Mouse (Mus musculus): Measurements from ENCODE around the gene Pcca. TPM values are rescaled to one million over a fixed set of nuclear protein-coding genes. Genes with fewer than 3 reads are reported as not detected.

The Pcca gene
- total RNA-seq, 2 experiments from 2014 or later, result 30.2 to 34.4 TPM

Other genes with a start within 250 kb of the Pcca start
- under 1 TPM in 1 of 2 experiments, not detected in 1; 0.18 TPM for gene Gm5089, start 83.2 kb upstream of the Pcca start, total RNA-seq (2021)
- gene Zic5, start 68.6 kb upstream of the Pcca start, total RNA-seq (2021), result 1 to 10 TPM; 3.2 to 4.7 TPM
- 10 to 100 TPM; 20.1 to 22.1 TPM for gene Zic2, start 58.9 kb upstream of the Pcca start, total RNA-seq (2021)
- gene Gm10837, start 43.7 kb upstream of the Pcca start, total RNA-seq (2021), result under 1 TPM in 1 of 2 experiments, not detected in 1; 0.31 TPM

Measured in left cerebral cortex, postnatal 14 days (tissue).